16 mouse cellular contexts compared by ENCODE assay signal in the genomic region with DNA sequence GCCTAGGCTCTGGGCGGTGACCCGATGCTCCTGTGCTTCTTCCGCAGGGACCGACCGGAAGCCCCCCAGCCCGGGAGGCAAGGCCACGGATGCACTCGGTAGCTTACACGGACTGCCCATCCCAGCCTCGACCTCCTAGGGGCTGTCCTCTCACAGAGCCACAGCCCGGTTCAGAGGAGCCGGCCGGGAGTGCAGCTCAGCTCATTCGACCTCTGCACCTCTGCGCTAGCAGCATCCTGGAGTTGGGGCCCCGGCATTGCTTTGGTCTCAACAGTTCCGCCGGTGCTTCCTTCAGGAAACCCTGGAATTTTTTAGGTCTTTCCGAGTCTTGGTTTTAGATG. TPM values are rescaled to one million over a fixed set of nuclear protein-coding genes. Genes with fewer than 3 reads are reported as not detected.
DNase-seq lines count a peak whose midpoint lies in the region; ATAC-seq and TF ChIP-seq lines count a peak whose summit lies in the region.
"Had no signal": no experiment of that assay in that cellular context is flagged by ENCODE, and none has a peak within 500 bp of the region (broad histone marks: within the 10 kb centered on the region; RNA-seq: fewer than 3 reads in every experiment).

No protein-coding gene starts in this region.

- 0 out of 2 replicates have a peak overlapping the region, but pooled peaks have one; percentile 8 for H3K4me3 ChIP-seq in heart, embryonic 12.5 days
- H3K4me3 ChIP-seq in midbrain, embryonic 11.5 days (ENCODE audit: low read depth, low read length), result no peak overlapping the region
- no peak overlapping the region for H3K4me3 ChIP-seq in midbrain, postnatal 0 days (ENCODE audit: low read depth, low read length)
- no peak overlapping the region for H3K4me3 ChIP-seq in embryonic facial prominence, embryonic 13.5 days
- H3K4me3 ChIP-seq in neural tube, embryonic 13.5 days, result no peak overlapping the region
- no peak overlapping the region for H3K4me3 ChIP-seq in cerebellum, adult 2 months (replicated peaks; ENCODE audit: insufficient read depth, low read depth, low read length)
- H3K4me3 ChIP-seq: embryonic facial prominence, embryonic 12.5 days had no signal

- H3K4me2 ChIP-seq in heart, embryonic 12.5 days, result peak overlapping the region; percentile 25; the same call in 1 of the 2 replicates
- H3K4me2 ChIP-seq in midbrain, embryonic 11.5 days, result no peak overlapping the region
- no peak overlapping the region for H3K4me2 ChIP-seq in midbrain, postnatal 0 days (ENCODE audit: low read depth, low read length, poor library complexity, severe bottlenecking)
- H3K4me2 ChIP-seq in embryonic facial prominence, embryonic 13.5 days, result peak overlapping the region; percentile 28; the same call in 1 of the 2 replicates
- peak overlapping the region; percentile 6; the same call in 1 of the 2 replicates for H3K4me2 ChIP-seq in neural tube, embryonic 13.5 days
- H3K4me2 ChIP-seq: embryonic facial prominence, embryonic 12.5 days; liver, embryonic 11.5 days had no signal

- no peaks in the 10 kb centered on the region for H3K36me3 ChIP-seq in heart, embryonic 12.5 days
- H3K36me3 ChIP-seq in midbrain, embryonic 11.5 days (ENCODE audit: control insufficient read depth, insufficient read depth, low read length), result no peaks in the 10 kb centered on the region
- H3K36me3 ChIP-seq in midbrain, postnatal 0 days (ENCODE audit: insufficient read depth, low read length), result no peaks in the 10 kb centered on the region
- H3K36me3 ChIP-seq in embryonic facial prominence, embryonic 13.5 days, result no peaks in the 10 kb centered on the region
- H3K36me3 ChIP-seq in neural tube, embryonic 13.5 days, result no peaks in the 10 kb centered on the region
- H3K36me3 ChIP-seq: embryonic facial prominence, embryonic 12.5 days had no signal

- WGBS in heart, embryonic 12.5 days, result under 1% methylated on average over 19 of the region's 19 CpGs
- under 1% methylated on average over 19 of the region's 19 CpGs for WGBS in midbrain, embryonic 11.5 days
- 1% methylated on average over 19 of the region's 19 CpGs for WGBS in midbrain, postnatal 0 days
- WGBS in embryonic facial prominence, embryonic 13.5 days, result 11% methylated on average over 19 of the region's 19 CpGs
- under 1% methylated on average over 19 of the region's 19 CpGs for WGBS in neural tube, embryonic 13.5 days
- WGBS in cerebellum, adult 2 months, result under 1% methylated on average over 19 of the region's 19 CpGs

- no peak for DNase-seq in heart, postnatal 25 days (ENCODE audit: low spot score)
- no peak for DNase-seq in midbrain, embryonic 11.5 days (ENCODE audit: low spot score, missing footprints)
- DNase-seq in midbrain, postnatal 0 days (ENCODE audit: low spot score), result no peak
- DNase-seq in cerebellum, adult 2 months, result no peak
- DNase-seq: adrenal gland, postnatal 36 days; cerebellum, adult 11-12 months; kidney, adult 18-20 months; lung, postnatal 36 days had no signal

- H3K9ac ChIP-seq in heart, embryonic 12.5 days, result no peak overlapping the region
- H3K9ac ChIP-seq in midbrain, embryonic 11.5 days (ENCODE audit: low read length), result no peak overlapping the region
- H3K9ac ChIP-seq in midbrain, postnatal 0 days (replicated peaks; ENCODE audit: low read length, poor library complexity, severe bottlenecking), result no peak overlapping the region
- H3K9ac ChIP-seq in embryonic facial prominence, embryonic 13.5 days, result 0 out of 2 replicates have a peak overlapping the region, but pooled peaks have one; percentile 51
- no peak overlapping the region for H3K9ac ChIP-seq in neural tube, embryonic 13.5 days
- H3K9ac ChIP-seq: embryonic facial prominence, embryonic 12.5 days had no signal

- no peak overlapping the region for H3K27ac ChIP-seq in heart, embryonic 12.5 days (ENCODE audit: poor library complexity, severe bottlenecking)
- no peak overlapping the region for H3K27ac ChIP-seq in midbrain, embryonic 11.5 days (ENCODE audit: low read depth, low read length)
- H3K27ac ChIP-seq in midbrain, postnatal 0 days (ENCODE audit: low read depth, low read length), result no peak overlapping the region
- no peak overlapping the region for H3K27ac ChIP-seq in embryonic facial prominence, embryonic 13.5 days
- no peak overlapping the region for H3K27ac ChIP-seq in neural tube, embryonic 13.5 days (replicated peaks)
- no peak overlapping the region for H3K27ac ChIP-seq in cerebellum, adult 2 months (ENCODE audit: insufficient read depth, low read length)
- H3K27ac ChIP-seq: embryonic facial prominence, embryonic 12.5 days had no signal

- 0 out of 2 replicates have a peak, but pooled peaks have one; percentile 11 for ATAC-seq in heart, embryonic 12.5 days (ENCODE audit: insufficient number of reproducible peaks, low FRiP score)
- ATAC-seq in midbrain, embryonic 11.5 days (ENCODE audit: low FRiP score), result peak; percentile 60
- no peak for ATAC-seq in midbrain, postnatal 0 days (ENCODE audit: low FRiP score)
- no peak for ATAC-seq in embryonic facial prominence, embryonic 13.5 days (ENCODE audit: insufficient number of reproducible peaks, insufficient read depth, low FRiP score, low TSS enrichment, low read depth)
- ATAC-seq in neural tube, embryonic 13.5 days (ENCODE audit: low read depth), result no peak; the same call in 1 of the 2 replicates
- ATAC-seq in monocyte, adult 5-6 weeks (replicated peaks; ENCODE audit: insufficient number of reproducible peaks, low FRiP score, low TSS enrichment, poor library complexity, severe bottlenecking), result no peak

- H3K9me3 ChIP-seq in heart, embryonic 12.5 days (replicated peaks), result no peaks in the 10 kb centered on the region
- H3K9me3 ChIP-seq in midbrain, embryonic 11.5 days (ENCODE audit: control insufficient read depth, low read length), result no peaks in the 10 kb centered on the region
- no peaks in the 10 kb centered on the region for H3K9me3 ChIP-seq in midbrain, postnatal 0 days (ENCODE audit: low read length)
- no peaks in the 10 kb centered on the region for H3K9me3 ChIP-seq in embryonic facial prominence, embryonic 13.5 days
- no peaks in the 10 kb centered on the region for H3K9me3 ChIP-seq in neural tube, embryonic 13.5 days
- H3K9me3 ChIP-seq: embryonic facial prominence, embryonic 12.5 days had no signal

- intact Hi-C loops in heart, postnatal 25 days (cut with DNase I), result no loop called here

- no peak for TF ChIP-seq POLR2A in cerebellum, adult 2 months (IDR thresholded peaks at IDR 0.05; ENCODE audit: borderline replicate concordance, insufficient read depth, low read length)

- peaks cover 85% of the 10 kb centered on the region for H3K27me3 ChIP-seq in heart, embryonic 12.5 days (replicated peaks)
- peaks cover 90% of the 10 kb centered on the region for H3K27me3 ChIP-seq in midbrain, embryonic 11.5 days (ENCODE audit: control insufficient read depth, insufficient read depth, low read length)
- peaks cover 87% of the 10 kb centered on the region for H3K27me3 ChIP-seq in midbrain, postnatal 0 days (ENCODE audit: insufficient read depth, low read length)
- H3K27me3 ChIP-seq in embryonic facial prominence, embryonic 13.5 days, result peaks cover 89% of the 10 kb centered on the region
- H3K27me3 ChIP-seq in neural tube, embryonic 13.5 days, result peaks cover 93% of the 10 kb centered on the region
- H3K27me3 ChIP-seq in cerebellum, adult 2 months (ENCODE audit: control insufficient read depth, insufficient read depth, low read length), result peaks cover 2% of the 10 kb centered on the region; the same call in 1 of the 2 replicates

- TF ChIP-seq CTCF in midbrain, postnatal 0 days (IDR thresholded peaks at IDR 0.05), result no peak
- no peak for TF ChIP-seq CTCF in cerebellum, adult 2 months (IDR thresholded peaks at IDR 0.05; ENCODE audit: borderline replicate concordance, insufficient read depth, low read depth, low read length)

- H3K4me1 ChIP-seq in heart, embryonic 12.5 days (replicated peaks), result peaks cover 11% of the 10 kb centered on the region; the same call in 1 of the 2 replicates
- H3K4me1 ChIP-seq in midbrain, embryonic 11.5 days (ENCODE audit: control insufficient read depth, insufficient read depth, low read length), result peaks cover 5% of the 10 kb centered on the region; the same call in 1 of the 2 replicates
- no peaks in the 10 kb centered on the region for H3K4me1 ChIP-seq in midbrain, postnatal 0 days (ENCODE audit: insufficient read depth, low read length)
- peaks cover 15% of the 10 kb centered on the region for H3K4me1 ChIP-seq in embryonic facial prominence, embryonic 13.5 days
- H3K4me1 ChIP-seq in neural tube, embryonic 13.5 days (replicated peaks), result 0 out of 2 replicates have a peak, but pooled peaks cover 5% of the 10 kb centered on the region
- no peaks in the 10 kb centered on the region for H3K4me1 ChIP-seq in cerebellum, adult 2 months (ENCODE audit: control insufficient read depth, insufficient read depth, low read length)

RNA-seq across cellular contexts. Expression of a gene that starts 11.9 kb away (rescaled TPM):
- polyA plus RNA-seq in heart, embryonic 12.5 days (2016; fragmentation: Nextera tagmentation; extraction: Ambion mirVana), result 0.06 TPM in 1 of 2 replicates, not detected in the other
- not detected for total RNA-seq in heart, postnatal 25 days (2021)
- polyA plus RNA-seq in midbrain, embryonic 11.5 days (2014; fragmentation: Nextera tagmentation; extraction: Ambion mirVana), result 0.10 and 0.33 TPM in 2 replicates
- 0.49 TPM in 1 of 2 replicates, not detected in the other for total RNA-seq in midbrain, postnatal 0 days (2014; rRNA removed)
- not detected in 2 replicates for polyA plus RNA-seq in midbrain, postnatal 0 days (2015; fragmentation: Nextera tagmentation; extraction: Ambion mirVana)
- polyA plus RNA-seq in embryonic facial prominence, embryonic 13.5 days (2015; fragmentation: Nextera tagmentation; extraction: Ambion mirVana), result 13.5 and 17.8 TPM in 2 replicates
- 1.7 and 9.6 TPM in 2 replicates for polyA plus RNA-seq in neural tube, embryonic 13.5 days (2015; fragmentation: Nextera tagmentation; extraction: Ambion mirVana)
- polyA plus RNA-seq in cerebellum, adult 2 months (2012; rRNA removed), result 0.10 and 0.32 TPM in 2 replicates
- not detected in 3 replicates for total RNA-seq in monocyte, adult 5-6 weeks (2017)
- total RNA-seq: adrenal gland, postnatal 36 days; layer of hippocampus, postnatal 25 days; neutrophil, adult 5-6 weeks had no signal

Comparison
In these comparisons a context has a peak if more than half of its experiments do, and no peak if none do; other contexts are left out.
1. ATAC-seq: peak in heart, embryonic 12.5 days (single experiment) and midbrain, embryonic 11.5 days (single experiment); none in midbrain, postnatal 0 days (single experiment), embryonic facial prominence, embryonic 13.5 days (single experiment), neural tube, embryonic 13.5 days (single experiment) and monocyte, adult 5-6 weeks (single experiment).
2. H3K4me2 ChIP-seq: peak in heart, embryonic 12.5 days (single experiment), embryonic facial prominence, embryonic 13.5 days (single experiment) and neural tube, embryonic 13.5 days (single experiment); none in midbrain, embryonic 11.5 days (single experiment) and midbrain, postnatal 0 days (single experiment).